Mouse (Mus musculus) lung, postnatal 0 days (tissue): ENCODE data around the gene Srxn1. TPM values are rescaled to one million over a fixed set of nuclear protein-coding genes. Genes with fewer than 3 reads are reported as not detected.

ENCODE experiments used
- ATAC-seq: fragments of 200-750 bp; cut with Nextera tagmentation; 2 replicates; pipeline ENCODE4 v1.8.0; 2017; ENCODE audit warnings: moderate library complexity
- DNase-seq: peaks from one replicate; pipeline ENCODE4 v3.0.0-alpha.2; 2016; ENCODE audit warnings: low spot score
- H3K27ac ChIP-seq: fragments of 300-500 bp; sonication (generic); 2 replicates; pipeline ENCODE4 v1.5.1; 2014; ENCODE audit warnings: antibody characterized with exemption, mild to moderate bottlenecking, low read length, mixed read lengths
- H3K27me3 ChIP-seq: fragments of 300-500 bp; sonication (generic); replicated peaks from 2 replicates; pipeline ENCODE4 v1.6.1; 2014; ENCODE audit warnings: low read length, mixed read lengths; ENCODE audit not compliant: insufficient read depth
- H3K36me3 ChIP-seq: fragments of 300-500 bp; sonication (generic); 2 replicates; pipeline ENCODE4 v1.6.1; 2014; ENCODE audit warnings: low read length, mixed read lengths; ENCODE audit not compliant: insufficient read depth
- H3K4me1 ChIP-seq: fragments of 300-500 bp; sonication (generic); 2 replicates; pipeline ENCODE4 v1.6.1; 2014; ENCODE audit warnings: antibody characterized with exemption, low read depth, low read length, mixed read lengths; ENCODE audit not compliant: insufficient read depth
- H3K4me2 ChIP-seq: fragments of 300-500 bp; sonication (generic); replicated peaks from 2 replicates; pipeline ENCODE4 v1.6.1; 2014; ENCODE audit warnings: low read depth, mild to moderate bottlenecking, low read length, moderate library complexity, mixed read lengths
- H3K4me3 ChIP-seq: fragments of 300-500 bp; sonication (generic); 2 replicates; pipeline ENCODE4 v1.5.1; 2014; ENCODE audit warnings: low read depth, low read length
- H3K9ac ChIP-seq: fragments of 300-500 bp; sonication (generic); replicated peaks from 2 replicates; pipeline ENCODE4 v1.6.1; 2014; ENCODE audit warnings: low read depth, mild to moderate bottlenecking
- H3K9me3 ChIP-seq: fragments of 300-500 bp; sonication (generic); 2 replicates; pipeline ENCODE4 v1.6.1; 2016; ENCODE audit warnings: low read length, mixed read lengths
- CTCF ChIP-seq: IDR thresholded peaks from 2 replicates; pipeline ENCODE4 v1.5.1; 2016; ENCODE audit warnings: antibody characterized with exemption, mild to moderate bottlenecking
- EP300 ChIP-seq: IDR thresholded peaks from 2 replicates; pipeline ENCODE4 v1.6.1; 2016; ENCODE audit warnings: antibody characterized with exemption, mild to moderate bottlenecking, control low read depth
- WGBS: fragments of 180-500 bp; shearing (Covaris S2); extraction: QIAGEN DNeasy Blood & Tissue Kit; methylation state at CpG from one replicate; pipeline ENCODE4 v1.1.7; 2014; 5-methylcytosine and 5-hydroxymethylcytosine counted together
- polyA plus RNA-seq: library from polyadenylated mRNA; unstranded; fragments of >200 nt; fragmentation: Nextera tagmentation; extraction: Ambion mirVana; gene quantifications from 2 replicates; pipeline ENCODE4 v1.2.1, GENCODE M21; 2015

The Srxn1 gene
- polyA plus RNA-seq, 1 experiment from 2014 or later: 8.9 TPM

- 17% methylated on average over 7 of the region's 7 CpGs for WGBS
- Histone ChIP-seq H3K36me3 (no peaks in the 10 kb centered on the region), H3K27me3 (no peaks in the 10 kb centered on the region), H3K9ac (no peak overlapping the region), H3K4me2 (no peak overlapping the region), H3K27ac (no peak overlapping the region), H3K9me3 (no peaks in the 10 kb centered on the region), H3K4me3 (no peak overlapping the region), H3K4me1 (no peaks in the 10 kb centered on the region)
- no peak for ATAC-seq
- no peak for DNase-seq
- TF ChIP-seq EP300 (no peak), CTCF (no peak)
Observed at GRCm38 (mm10) chr2:152155414-152156208, 50.3 kb downstream of the Srxn1 start.

GRCm38 (mm10) chr2:152156471-152156870 lies 51.2 kb downstream of the Srxn1 start:
- DNase-seq: peak; percentile 30
- Histone ChIP-seq H3K27me3 (no peaks in the 10 kb centered on the region), H3K4me2 (no peak overlapping the region), H3K4me3 (no peak overlapping the region), H3K36me3 (no peaks in the 10 kb centered on the region), H3K4me1 (no peaks in the 10 kb centered on the region), H3K27ac (no peak overlapping the region), H3K9me3 (no peaks in the 10 kb centered on the region), H3K9ac (no peak overlapping the region)
- 51% methylated on average over 6 of the region's 6 CpGs for WGBS
- ATAC-seq: no peak
- TF ChIP-seq EP300 (no peak), CTCF (no peak)

GRCm38 (mm10) chr2:152159487-152159886 lies 54.2 kb downstream of the Srxn1 start:
- Histone ChIP-seq H3K36me3 (no peaks in the 10 kb centered on the region), H3K27ac (no peak overlapping the region), H3K27me3 (no peaks in the 10 kb centered on the region), H3K9ac (no peak overlapping the region), H3K4me1 (no peaks in the 10 kb centered on the region), H3K4me2 (no peak overlapping the region), H3K9me3 (no peaks in the 10 kb centered on the region), H3K4me3 (no peak overlapping the region)
- ATAC-seq (no peak), DNase-seq (no peak)
- WGBS: 92% methylated on average over 1 of the region's 1 CpGs
- TF ChIP-seq EP300 (no peak), CTCF (no peak)

Other genes starting within 250 kb of the Srxn1 start
- 0.11 and 0.13 TPM in 2 replicates for gene Angpt4, start 194.3 kb upstream of the Srxn1 start, polyA plus RNA-seq
- gene Fam110a, start 125.3 kb upstream of the Srxn1 start, polyA plus RNA-seq: 34.8 and 36.3 TPM in 2 replicates
- gene Slc52a3, start 109.0 kb upstream of the Srxn1 start, polyA plus RNA-seq: 26.0 and 26.7 TPM in 2 replicates
- gene Scrt2, start 24.0 kb upstream of the Srxn1 start, polyA plus RNA-seq: not detected in 2 replicates
- gene Tcf15, start 38.0 kb downstream of the Srxn1 start, polyA plus RNA-seq: 2.0 and 3.6 TPM in 2 replicates
- 62.4 and 70.4 TPM in 2 replicates for gene Csnk2a1, start 121.3 kb downstream of the Srxn1 start, polyA plus RNA-seq
- 37.5 and 38.8 TPM in 2 replicates for gene Tbc1d20, start 188.3 kb downstream of the Srxn1 start, polyA plus RNA-seq
- 67.9 and 74.4 TPM in 2 replicates for gene Rbck1, start 227.1 kb downstream of the Srxn1 start, polyA plus RNA-seq
- 5.7 and 6.7 TPM in 2 replicates for gene Trib3, start 238.5 kb downstream of the Srxn1 start, polyA plus RNA-seq